Mouse (Mus musculus) embryonic fibroblast, embryonic 13.5 days (primary cell): ENCODE measurements around the gene Elmo3.

Source experiments
- CTCF ChIP-seq: IDR thresholded peaks from 2 replicates; pipeline ENCODE4 v1.5.1; 2011; ENCODE audit warnings: mild to moderate bottlenecking, control low read depth, low read length, moderate library complexity, borderline replicate concordance; ENCODE audit not compliant: insufficient read depth
- POLR2A ChIP-seq: IDR thresholded peaks from 2 replicates; pipeline ENCODE4 v1.6.1; 2011; ENCODE audit warnings: low read depth, mild to moderate bottlenecking, control low read depth, low read length, moderate library complexity

DNA sequence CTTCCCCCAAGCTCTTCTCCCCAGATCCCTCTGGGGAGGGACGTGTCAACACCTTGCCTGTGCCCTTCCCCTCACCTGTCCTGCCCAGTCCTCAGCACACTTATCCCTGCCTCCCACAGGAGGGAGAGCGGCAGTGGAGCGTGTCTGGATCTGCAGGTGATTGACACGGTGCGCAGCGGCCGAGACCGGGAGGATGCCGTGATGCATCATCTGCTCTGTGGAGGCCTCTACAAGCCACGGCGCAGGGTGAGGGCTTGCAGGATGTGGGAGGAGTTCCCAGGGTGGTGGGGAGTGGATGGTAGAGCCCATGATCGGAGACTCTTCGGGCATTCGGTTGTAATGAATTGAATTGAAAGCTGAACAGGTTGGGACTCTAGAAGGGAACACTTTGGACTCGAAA is 53.8 kb downstream of the Elmo3 start:
- TF ChIP-seq POLR2A (no peak), CTCF (no peak)
